Mouse (Mus musculus) limb, embryonic 11.5 days (tissue): ENCODE results near the gene Ak1. TPM values are rescaled to one million over a fixed set of nuclear protein-coding genes. Genes with fewer than 3 reads are reported as not detected.

Source experiments
- ATAC-seq: fragments of 200-750 bp; cut with Nextera tagmentation; 2 replicates; pipeline ENCODE4 v1.8.0; 2017; ENCODE audit warnings: low read depth; ENCODE audit not compliant: insufficient number of reproducible peaks, low FRiP score, low TSS enrichment
- DNase-seq: peaks from one replicate; pipeline ENCODE4 v3.0.0-alpha.2; 2015; ENCODE audit warnings: low spot score
- H3K27ac ChIP-seq: fragments of 300-500 bp; sonication (generic); replicated peaks from 2 replicates; pipeline ENCODE4 v1.5.1; 2014; ENCODE audit warnings: low read depth, mild to moderate bottlenecking, low read length
- H3K27me3 ChIP-seq: fragments of 300-500 bp; sonication (generic); 2 replicates; pipeline ENCODE4 v1.6.1; 2014; ENCODE audit warnings: mild to moderate bottlenecking, low read length, mixed read lengths; ENCODE audit not compliant: control insufficient read depth, insufficient read depth
- H3K36me3 ChIP-seq: fragments of 300-500 bp; sonication (generic); 2 replicates; pipeline ENCODE4 v1.6.1; 2014; ENCODE audit warnings: mild to moderate bottlenecking, low read length, moderate library complexity, mixed read lengths; ENCODE audit not compliant: control insufficient read depth, insufficient read depth
- H3K4me1 ChIP-seq: fragments of 300-500 bp; sonication (generic); 2 replicates; pipeline ENCODE4 v1.6.1; 2014; ENCODE audit warnings: low read length, mixed read lengths; ENCODE audit not compliant: control insufficient read depth, insufficient read depth
- H3K4me2 ChIP-seq: fragments of 300-500 bp; sonication (generic); 2 replicates; pipeline ENCODE4 v1.6.1; 2014; ENCODE audit warnings: low read depth, mild to moderate bottlenecking, moderate library complexity; ENCODE audit not compliant: severe bottlenecking
- H3K4me3 ChIP-seq: fragments of 300-500 bp; sonication (generic); 2 replicates; pipeline ENCODE4 v1.5.1; 2014; ENCODE audit warnings: low read depth, low read length
- H3K9ac ChIP-seq: fragments of 300-500 bp; sonication (generic); 2 replicates; pipeline ENCODE4 v1.6.1; 2014; ENCODE audit warnings: mild to moderate bottlenecking, low read length
- H3K9me3 ChIP-seq: fragments of 300-500 bp; sonication (generic); 2 replicates; pipeline ENCODE4 v1.6.1; 2016; ENCODE audit warnings: low read length; ENCODE audit not compliant: control insufficient read depth
- WGBS: fragments of 180-500 bp; shearing (Covaris S2); extraction: QIAGEN DNeasy Blood & Tissue Kit; methylation state at CpG from one replicate; pipeline ENCODE4 v1.1.7; 2014; 5-methylcytosine and 5-hydroxymethylcytosine counted together
- polyA plus RNA-seq: library from polyadenylated mRNA; unstranded; fragments of >200 nt; fragmentation: Nextera tagmentation; extraction: Ambion mirVana; gene quantifications from 2 replicates; pipeline ENCODE4 v1.2.1, GENCODE M21; 2014

The Ak1 gene
- polyA plus RNA-seq, 1 experiment from 2014 or later, result 29.8 TPM

- H3K36me3 ChIP-seq, result no peaks in the 10 kb centered on the region
- H3K4me1 ChIP-seq, result 0 out of 2 replicates have a peak, but pooled peaks cover 3% of the 10 kb centered on the region
- no peak overlapping the region for H3K4me2 ChIP-seq
- H3K9me3 ChIP-seq, result no peaks in the 10 kb centered on the region
- 90% methylated on average over 8 of the region's 8 CpGs for WGBS
- H3K27me3 ChIP-seq, result no peaks in the 10 kb centered on the region
- no peak overlapping the region for H3K27ac ChIP-seq
- DNase-seq (no peak), ATAC-seq (no peak)
- no peak overlapping the region for H3K9ac ChIP-seq
- H3K4me3 ChIP-seq, result no peak overlapping the region
These were observed 23.4 kb downstream of the Ak1 start for GRCm38 (mm10) chr2:32644799-32645475.

DNA sequence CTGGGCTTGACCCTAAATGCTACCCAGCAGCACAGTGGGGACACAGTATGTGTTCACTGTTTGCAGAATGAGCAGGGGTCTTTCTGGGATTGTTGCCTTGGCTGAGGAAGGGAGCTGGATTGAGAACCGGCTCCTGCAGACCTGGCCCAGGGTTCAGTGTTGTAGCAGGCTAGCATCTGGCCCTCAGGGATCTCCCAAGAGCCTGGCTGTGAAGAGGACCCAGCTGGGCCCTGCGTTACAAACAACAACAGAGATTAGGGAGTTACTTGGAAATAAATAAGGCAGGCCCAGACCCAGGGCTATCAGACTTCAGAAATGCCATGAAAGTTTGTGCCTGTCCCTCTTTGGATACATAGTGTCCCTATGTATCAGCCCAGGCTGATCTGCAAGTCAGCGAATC lies 24.1 kb downstream of the Ak1 start:
- no peak overlapping the region for H3K4me2 ChIP-seq
- no peak overlapping the region for H3K27ac ChIP-seq
- no peak for ATAC-seq
- no peaks in the 10 kb centered on the region for H3K36me3 ChIP-seq
- no peak for DNase-seq
- H3K27me3 ChIP-seq, result no peaks in the 10 kb centered on the region
- H3K4me1 ChIP-seq, result 0 out of 2 replicates have a peak, but pooled peaks cover 3% of the 10 kb centered on the region
- WGBS, result 68% methylated on average over 3 of the region's 3 CpGs
- no peaks in the 10 kb centered on the region for H3K9me3 ChIP-seq
- H3K4me3 ChIP-seq, result no peak overlapping the region
- no peak overlapping the region for H3K9ac ChIP-seq

DNA sequence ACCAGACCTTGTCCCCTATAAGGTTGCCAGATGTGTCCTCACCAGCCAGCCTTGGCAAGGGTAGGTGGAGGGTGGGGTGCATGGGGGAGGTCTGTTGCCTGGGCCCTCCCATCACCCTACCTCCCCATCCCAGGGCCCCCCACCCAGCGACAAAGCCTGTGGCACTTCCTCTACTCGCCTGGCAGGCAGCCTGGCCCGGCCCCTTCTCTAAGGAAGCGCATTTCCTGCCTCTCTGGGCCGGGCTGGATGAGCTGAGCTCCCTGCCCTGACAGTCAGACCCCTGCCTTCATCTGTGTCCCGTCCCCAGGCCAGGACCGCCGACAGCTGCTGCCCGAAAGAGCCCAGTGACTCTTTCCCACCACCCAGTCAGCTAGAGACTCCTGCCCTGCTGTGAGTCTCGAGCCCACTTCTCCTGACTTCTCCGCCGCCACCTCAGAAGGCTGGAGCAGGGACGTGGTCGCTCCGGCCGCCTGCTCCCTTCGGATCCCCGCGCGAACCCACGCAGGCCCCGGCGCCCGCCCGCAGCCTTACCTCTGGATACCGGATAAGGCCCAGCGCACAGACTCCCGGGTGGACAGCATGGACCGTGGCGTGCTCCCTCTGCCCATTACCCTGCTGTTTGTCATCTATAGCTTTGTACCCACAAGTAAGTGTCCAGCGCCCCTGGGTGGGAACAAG lies 25.0 kb downstream of the Ak1 start, which contains the start of gene Eng:
TSS of gene Eng (plus strand) at position 217 of the 678 bp plus-strand sequence.
- WGBS, result 60% methylated on average over 30 of the region's 31 CpGs
- ATAC-seq, result no peak
- no peak within 1 kb of the TSS for H3K27ac ChIP-seq

GRCm38 (mm10) chr2:32647366-32647765 lies 25.8 kb downstream of the Ak1 start:
- no peak overlapping the region for H3K27ac ChIP-seq
- WGBS, result 91% methylated on average over 7 of the region's 7 CpGs
- no peak overlapping the region for H3K4me2 ChIP-seq
- ATAC-seq, result no peak
- DNase-seq, result no peak
- no peaks in the 10 kb centered on the region for H3K9me3 ChIP-seq
- 0 out of 2 replicates have a peak, but pooled peaks cover 3% of the 10 kb centered on the region for H3K4me1 ChIP-seq
- no peaks in the 10 kb centered on the region for H3K27me3 ChIP-seq
- H3K9ac ChIP-seq, result no peak overlapping the region
- no peak overlapping the region for H3K4me3 ChIP-seq
- H3K36me3 ChIP-seq, result no peaks in the 10 kb centered on the region

More for the DNA sequence above, 25.0 kb downstream of the Ak1 start, which contains the start of gene Eng:
- Histone ChIP-seq H3K27me3 (no peaks in the 10 kb centered on the region), H3K4me1 (0 out of 2 replicates have a peak, but pooled peaks cover 3% of the 10 kb centered on the region), H3K9me3 (no peaks in the 10 kb centered on the region), H3K36me3 (no peaks in the 10 kb centered on the region), H3K9ac (no peak within 1 kb of the TSS), H3K4me2 (no peak within 1 kb of the TSS), H3K4me3 (no peak within 1 kb of the TSS)
- DNase-seq, result no peak

DNA sequence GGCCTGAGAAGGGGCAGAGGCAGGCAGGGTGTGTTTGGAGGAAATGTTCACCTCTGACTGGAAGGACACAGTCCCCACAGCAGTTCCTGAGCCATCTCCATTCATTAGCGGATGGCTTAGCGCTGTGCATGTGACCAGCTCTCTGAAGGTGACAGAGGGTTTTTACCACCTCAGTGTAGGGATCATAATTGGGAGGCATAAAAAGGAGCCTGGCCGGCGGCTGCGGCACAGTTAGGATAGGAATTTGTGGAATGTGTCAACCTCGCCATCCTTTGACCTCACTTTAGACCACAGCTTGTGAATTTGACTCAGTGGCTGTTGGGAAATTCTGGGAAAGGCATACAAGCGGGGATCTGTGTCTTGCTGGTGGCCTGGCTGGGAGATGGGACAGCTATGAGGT lies 32.2 kb downstream of the Ak1 start:
- H3K27ac ChIP-seq, result peak overlapping the region; percentile 61; the same call in 1 of the 2 replicates
- no peaks in the 10 kb centered on the region for H3K27me3 ChIP-seq
- peaks cover 26% of the 10 kb centered on the region for H3K4me1 ChIP-seq
- no peak for ATAC-seq
- peak; percentile 45 for DNase-seq
- H3K9ac ChIP-seq, result no peak overlapping the region
- H3K36me3 ChIP-seq, result no peaks in the 10 kb centered on the region
- H3K4me3 ChIP-seq, result no peak overlapping the region
- no peak overlapping the region for H3K4me2 ChIP-seq
- 21% methylated on average over 7 of the region's 7 CpGs for WGBS
- no peaks in the 10 kb centered on the region for H3K9me3 ChIP-seq

DNA sequence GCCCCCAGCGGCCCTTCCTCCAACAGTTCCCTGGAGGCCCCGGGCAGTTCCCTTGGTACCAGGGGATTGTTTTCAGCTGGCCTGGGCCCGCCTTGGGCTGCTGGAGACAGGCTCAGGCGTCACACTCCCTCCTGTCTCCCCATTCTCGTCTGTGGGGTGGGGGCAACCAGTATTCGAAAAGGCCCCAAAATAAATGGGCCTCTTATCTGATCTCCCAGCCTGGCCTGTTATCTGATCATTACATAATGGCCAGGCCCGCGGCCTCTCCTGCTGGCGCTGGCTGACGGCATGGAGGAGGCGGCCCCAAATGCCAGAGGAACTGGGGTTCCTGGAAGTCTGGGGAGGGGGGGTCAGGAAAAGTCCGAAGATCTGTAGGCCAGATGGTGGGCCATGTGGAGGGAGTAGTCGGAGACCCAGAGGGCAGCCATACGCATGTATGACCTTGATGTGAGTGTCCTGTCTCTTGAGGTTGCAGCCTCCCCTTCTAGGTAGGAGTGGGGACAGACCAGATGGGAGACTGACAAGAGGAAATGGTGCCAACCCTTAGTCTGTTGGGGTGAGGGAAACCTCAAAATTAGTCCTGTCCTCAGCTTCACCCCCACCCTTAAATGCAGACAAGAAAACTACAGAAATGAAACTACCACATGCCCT lies 33.3 kb downstream of the Ak1 start:
- H3K4me2 ChIP-seq, result no peak overlapping the region
- no peaks in the 10 kb centered on the region for H3K9me3 ChIP-seq
- H3K27ac ChIP-seq, result peak overlapping the region; percentile 61
- ATAC-seq, result no peak
- H3K9ac ChIP-seq, result 0 out of 2 replicates have a peak overlapping the region, but pooled peaks have one; percentile 8
- H3K27me3 ChIP-seq, result no peaks in the 10 kb centered on the region
- WGBS, result 54% methylated on average over 14 of the region's 14 CpGs
- H3K4me3 ChIP-seq, result no peak overlapping the region
- H3K36me3 ChIP-seq, result no peaks in the 10 kb centered on the region
- H3K4me1 ChIP-seq, result peaks cover 26% of the 10 kb centered on the region
- DNase-seq, result no peak

GRCm38 (mm10) chr2:32655394-32655744 lies 33.8 kb downstream of the Ak1 start:
- 88% methylated on average over 3 of the region's 3 CpGs for WGBS
- Histone ChIP-seq H3K4me1 (peaks cover 26% of the 10 kb centered on the region), H3K9ac (no peak overlapping the region), H3K4me2 (no peak overlapping the region), H3K27ac (peak overlapping the region; percentile 61; the same call in 1 of the 2 replicates), H3K9me3 (no peaks in the 10 kb centered on the region), H3K36me3 (no peaks in the 10 kb centered on the region), H3K27me3 (no peaks in the 10 kb centered on the region), H3K4me3 (no peak overlapping the region)
- DNase-seq, result no peak
- ATAC-seq, result no peak

GRCm38 (mm10) chr2:32655826-32656225 lies 34.3 kb downstream of the Ak1 start:
- Histone ChIP-seq H3K9me3 (no peaks in the 10 kb centered on the region), H3K4me3 (no peak overlapping the region), H3K9ac (no peak overlapping the region), H3K4me2 (0 out of 2 replicates have a peak overlapping the region, but pooled peaks have one; percentile 3), H3K27ac (peak overlapping the region; percentile 72), H3K4me1 (peaks cover 26% of the 10 kb centered on the region), H3K36me3 (no peaks in the 10 kb centered on the region), H3K27me3 (no peaks in the 10 kb centered on the region)
- ATAC-seq, result peak; percentile 72; the same call in 1 of the 2 replicates
- 25% methylated on average over 12 of the region's 12 CpGs for whole genome bisulfite sequencing
- DNase-seq, result peak; percentile 71
